Mouse (Mus musculus): ENCODE measurements around the gene Ptger3. TPM values are rescaled to one million over a fixed set of nuclear protein-coding genes. Genes with fewer than 3 reads are reported as not detected.

Gene Ptger3
- total RNA-seq, 2 experiments from 2014 or later: 6.0 to 6.5 TPM

DNA sequence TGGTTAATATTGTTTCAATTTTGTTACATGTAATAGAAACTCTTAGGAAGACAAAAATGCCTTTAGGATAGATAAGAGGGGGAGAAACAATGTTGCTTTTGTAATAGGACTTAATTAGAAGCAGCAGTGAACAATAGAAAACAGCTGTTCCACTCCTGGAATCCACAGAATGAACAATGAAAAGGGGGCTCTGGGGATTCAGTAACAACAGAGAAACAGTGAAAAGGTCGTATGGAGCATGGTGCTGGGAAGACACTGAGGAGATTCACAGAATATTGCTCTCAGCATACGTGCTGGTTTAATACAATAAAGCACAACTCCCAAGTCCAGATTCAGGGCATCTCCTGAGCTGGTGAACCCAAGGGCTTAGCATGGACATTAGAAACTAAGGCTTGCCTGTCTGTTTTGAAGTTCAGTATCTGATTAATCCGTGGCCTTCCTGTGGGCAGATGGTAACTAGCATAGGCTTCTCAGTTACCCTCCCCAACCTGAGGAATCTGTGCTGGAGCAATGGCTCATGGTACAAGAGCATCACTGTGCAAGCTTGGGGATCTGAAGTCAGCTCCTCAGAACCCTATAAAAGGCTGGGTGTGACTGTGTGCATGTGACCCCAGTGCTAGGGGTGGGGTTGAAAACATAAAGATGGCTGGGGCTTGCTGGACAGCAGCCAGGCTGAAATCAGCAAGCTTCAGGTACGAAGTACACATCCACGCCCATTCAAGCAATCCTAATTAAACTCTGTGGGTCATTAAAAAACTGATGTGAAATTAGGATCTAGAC is 16.1 kb downstream of the Ptger3 start:
- no peak for DNase-seq (ENCODE audit: low spot score in 2 of 2)

DNA sequence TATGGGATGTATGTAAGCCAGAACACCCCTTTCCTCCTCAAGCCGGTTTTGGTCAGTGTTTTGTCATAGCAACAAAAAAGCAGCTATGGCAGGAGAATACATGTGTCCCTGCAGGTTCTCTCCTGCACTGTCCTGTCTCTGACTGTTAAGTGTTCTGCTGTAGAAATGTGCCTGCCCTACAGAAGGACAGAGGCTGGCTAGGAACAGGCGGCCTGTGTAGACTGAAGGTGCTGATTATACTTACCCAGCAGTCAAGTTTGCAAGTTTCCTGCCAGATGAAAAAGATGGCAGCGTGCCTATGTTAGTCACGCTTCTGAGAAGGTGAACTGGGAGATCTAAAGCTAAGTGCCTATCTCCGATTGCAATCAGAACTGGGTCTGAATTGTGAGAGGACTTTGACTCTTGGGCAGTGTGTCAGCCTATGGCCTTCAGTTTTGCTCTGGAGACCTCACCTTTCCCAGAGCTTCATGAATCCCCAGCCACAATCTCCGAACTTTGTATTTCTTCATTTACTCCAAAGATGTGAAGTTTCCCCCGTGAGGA is 31.2 kb downstream of the Ptger3 start:
- no peak for DNase-seq (ENCODE audit: low spot score in 2 of 2)

DNA sequence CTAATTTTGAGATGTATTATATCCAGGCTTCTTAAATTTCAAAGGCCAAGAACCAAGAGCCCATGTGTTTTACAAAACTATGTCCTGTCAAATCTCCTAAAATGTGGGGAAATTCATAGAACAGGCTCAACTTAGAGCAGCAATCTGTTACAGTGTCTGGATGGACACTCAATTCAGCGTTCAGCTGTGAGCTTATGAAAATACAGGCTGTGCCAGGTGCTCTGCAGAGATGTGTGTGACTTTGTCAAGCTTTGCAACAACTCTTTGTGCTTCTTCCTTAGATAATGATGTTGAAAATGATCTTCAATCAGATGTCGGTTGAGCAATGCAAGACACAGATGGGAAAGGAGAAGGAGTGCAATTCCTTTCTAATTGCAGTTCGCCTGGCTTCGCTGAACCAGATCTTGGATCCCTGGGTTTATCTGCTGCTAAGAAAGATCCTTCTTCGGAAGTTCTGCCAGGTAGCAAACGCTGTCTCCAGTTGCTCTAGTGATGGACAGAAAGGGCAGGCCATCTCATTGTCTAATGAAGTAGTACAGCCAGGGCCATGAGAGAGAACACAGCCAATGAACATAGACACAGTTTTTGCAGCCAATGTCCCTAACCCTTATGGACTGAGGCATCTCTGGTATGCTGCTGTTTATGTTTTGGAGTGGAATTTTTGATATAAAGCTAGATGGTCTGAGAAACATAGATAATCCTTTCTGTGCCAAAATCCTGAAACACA is 38.2 kb downstream of the Ptger3 start:
- no peak for DNase-seq (ENCODE audit: low spot score in 2 of 2)

DNA sequence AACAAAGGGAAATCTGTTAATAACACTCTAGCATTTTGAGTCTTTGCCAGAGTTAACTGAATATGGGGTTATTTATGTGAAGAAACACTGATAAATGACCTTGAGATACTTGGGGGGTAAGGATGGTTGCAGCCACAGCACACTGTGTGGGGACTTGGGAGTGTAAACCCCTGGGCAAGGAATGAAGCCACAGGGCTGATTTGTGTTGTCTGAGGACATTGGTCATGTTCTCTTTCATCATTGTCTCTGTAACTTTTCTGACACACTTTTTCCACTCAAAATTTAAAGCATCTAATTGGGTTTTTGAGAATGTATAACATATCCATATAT is 38.7 kb downstream of the Ptger3 start:
- DNase-seq (ENCODE audit: low spot score in 2 of 2): no peak

DNA sequence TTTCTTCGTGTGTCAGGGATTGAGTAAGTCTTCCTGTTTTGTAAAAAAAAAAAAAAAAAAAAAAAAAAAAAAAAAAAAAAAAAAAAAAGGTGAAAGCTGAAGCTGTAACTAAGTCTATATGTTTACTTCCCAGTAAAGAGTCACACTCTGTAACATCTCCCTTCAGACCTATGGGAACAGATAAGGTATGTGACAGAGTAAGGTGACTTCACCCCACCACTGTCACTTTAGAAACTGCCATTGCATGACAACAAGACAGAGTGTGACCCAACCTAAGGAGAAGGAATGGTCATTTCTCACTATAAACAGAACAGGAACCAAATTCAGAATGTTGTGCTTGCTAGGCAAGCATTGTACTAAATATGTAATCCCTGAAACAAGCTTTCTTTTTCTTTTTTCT is 46.9 kb downstream of the Ptger3 start:
- no peak for DNase-seq (ENCODE audit: low spot score in 2 of 2)

DNA sequence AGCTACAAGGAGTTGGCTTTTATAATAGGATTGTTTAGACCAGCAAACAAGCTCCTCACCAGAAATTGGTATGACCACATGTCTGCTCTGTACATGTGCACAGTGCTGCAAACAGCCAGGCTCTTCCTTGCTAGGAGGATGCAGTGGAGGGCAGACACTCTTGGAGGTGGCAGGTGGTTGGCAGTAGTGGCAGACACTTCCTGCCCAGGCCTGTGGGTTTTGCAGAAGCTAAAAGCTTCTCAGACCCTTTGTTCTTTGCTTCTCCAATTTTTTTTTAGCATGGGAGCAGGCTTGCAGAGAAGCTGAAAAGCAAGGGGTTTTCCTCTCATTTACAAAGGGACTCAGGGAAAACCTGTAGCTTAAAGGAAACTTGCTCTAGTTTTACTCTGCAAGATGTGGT is 50.3 kb downstream of the Ptger3 start:
- no peak for DNase-seq (ENCODE audit: low spot score in 2 of 2)

DNA sequence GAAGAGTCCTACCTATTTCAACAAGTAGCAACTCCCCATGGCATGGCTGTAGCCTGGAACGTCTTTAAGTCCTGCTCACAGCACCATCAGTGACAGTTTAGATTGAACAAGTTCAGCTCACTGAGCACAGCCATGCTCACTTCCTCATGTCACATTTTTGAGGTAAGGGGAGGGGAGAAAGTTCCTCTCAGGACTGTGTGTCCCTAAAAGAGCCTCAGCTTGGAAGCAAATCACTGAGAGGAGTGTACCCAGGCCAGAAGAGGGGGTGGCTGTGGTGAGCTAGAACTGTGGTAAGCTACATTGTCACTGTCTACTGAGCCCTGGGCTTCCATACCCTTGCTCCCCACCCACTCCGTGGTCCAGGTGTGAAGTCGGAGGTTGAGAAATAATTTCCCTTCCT is 60.7 kb downstream of the Ptger3 start:
- no peak for DNase-seq (ENCODE audit: low spot score in 2 of 2)

DNA sequence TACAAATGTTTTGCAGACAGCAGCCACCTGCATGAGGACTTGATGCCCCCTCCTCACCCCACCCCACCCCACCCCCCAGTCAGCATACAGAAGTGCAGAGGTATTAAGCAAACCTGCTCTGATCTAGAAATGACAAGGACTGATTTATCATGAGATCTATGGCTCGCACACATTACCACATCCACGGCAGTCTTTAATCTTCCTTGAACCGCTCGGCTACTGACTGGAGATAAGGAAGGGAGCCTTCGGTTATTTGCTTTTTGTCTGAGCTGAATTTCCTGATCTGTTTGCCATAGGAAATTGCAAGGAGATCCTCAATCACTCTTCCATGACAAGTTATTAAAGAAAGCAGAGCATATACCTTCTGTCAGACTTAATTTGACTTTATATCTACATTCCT is 64.0 kb downstream of the Ptger3 start:
- no peak for DNase-seq (ENCODE audit: low spot score in 2 of 2)

DNA sequence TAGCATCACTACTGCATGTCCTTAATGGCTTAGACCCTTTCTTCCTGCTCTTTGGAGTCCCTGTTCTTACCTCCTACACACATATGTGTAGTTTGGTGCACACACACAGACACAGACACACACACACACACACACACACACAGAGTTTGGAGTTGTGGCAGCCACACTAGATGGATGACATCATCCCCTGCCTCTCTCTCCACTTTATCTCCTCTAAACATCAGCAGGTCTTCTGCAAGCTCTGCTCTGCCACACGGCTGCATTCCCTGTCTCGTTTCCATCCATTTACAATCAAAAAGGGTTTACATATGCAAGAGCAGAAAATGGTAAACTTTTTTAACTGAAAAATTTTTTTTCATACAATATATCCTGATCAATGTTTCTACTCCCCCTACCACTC is 64.7 kb downstream of the Ptger3 start:
- DNase-seq (ENCODE audit: low spot score in 2 of 2): no peak

DNA sequence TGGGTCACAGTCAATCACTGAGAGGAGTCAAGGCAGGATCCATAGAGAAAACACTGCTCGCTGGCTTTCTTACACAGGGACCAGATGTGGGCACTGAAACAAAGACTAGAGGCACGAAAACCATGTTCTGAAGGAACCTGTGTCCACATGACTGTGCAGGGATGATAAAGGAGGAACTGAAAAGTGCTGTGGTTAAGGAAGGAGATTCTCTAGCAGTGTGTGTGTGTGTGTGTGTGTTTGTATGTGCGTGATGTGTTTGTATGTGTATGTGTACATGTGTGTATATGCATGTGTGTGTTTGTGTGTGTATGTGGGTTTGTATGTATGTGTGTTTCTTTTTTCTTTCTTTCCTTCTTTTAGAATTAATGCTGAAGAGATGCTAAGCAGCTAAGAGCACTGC is 67.7 kb downstream of the Ptger3 start:
- no peak for DNase-seq (ENCODE audit: low spot score in 2 of 2)

DNA sequence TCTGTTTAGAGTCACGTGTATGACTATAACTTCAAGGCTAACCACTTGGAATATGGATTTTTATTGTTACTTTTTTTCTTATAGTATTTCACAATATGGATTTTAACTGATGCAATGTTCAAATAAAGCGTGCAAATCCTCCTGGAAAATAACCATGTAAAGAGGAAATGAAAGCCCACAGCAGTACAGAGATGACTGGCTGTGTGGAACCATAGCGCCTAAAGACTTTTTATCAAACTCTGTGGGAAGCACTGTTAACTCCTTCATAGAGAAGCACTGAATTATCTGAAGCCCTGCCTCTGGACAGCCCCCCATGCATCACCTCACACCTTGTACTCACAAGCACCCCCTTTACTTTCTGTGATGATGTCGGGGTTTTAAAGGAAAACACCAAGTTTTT is 69.0 kb downstream of the Ptger3 start:
- no peak for DNase-seq (ENCODE audit: low spot score in 2 of 2)

DNA sequence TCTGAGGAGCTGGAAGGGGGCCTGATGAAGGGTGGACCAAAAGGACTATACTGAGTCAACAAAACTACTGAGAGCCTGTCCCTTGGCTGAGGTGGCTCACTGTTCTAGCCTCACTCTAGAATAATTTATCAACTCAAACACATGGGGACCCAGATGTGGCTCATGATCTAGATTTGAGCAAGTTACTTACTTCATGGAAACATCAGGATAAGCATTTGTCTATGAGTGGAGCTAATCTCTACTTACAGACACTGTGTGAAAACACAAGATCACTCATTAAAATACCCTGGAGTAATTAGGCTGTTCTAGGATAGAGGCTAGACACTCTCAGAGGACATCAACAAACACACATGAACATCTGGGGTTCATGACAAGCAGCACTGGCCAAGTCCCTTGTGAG is 70.2 kb downstream of the Ptger3 start:
- DNase-seq (ENCODE audit: low spot score in 2 of 2): no peak

DNA sequence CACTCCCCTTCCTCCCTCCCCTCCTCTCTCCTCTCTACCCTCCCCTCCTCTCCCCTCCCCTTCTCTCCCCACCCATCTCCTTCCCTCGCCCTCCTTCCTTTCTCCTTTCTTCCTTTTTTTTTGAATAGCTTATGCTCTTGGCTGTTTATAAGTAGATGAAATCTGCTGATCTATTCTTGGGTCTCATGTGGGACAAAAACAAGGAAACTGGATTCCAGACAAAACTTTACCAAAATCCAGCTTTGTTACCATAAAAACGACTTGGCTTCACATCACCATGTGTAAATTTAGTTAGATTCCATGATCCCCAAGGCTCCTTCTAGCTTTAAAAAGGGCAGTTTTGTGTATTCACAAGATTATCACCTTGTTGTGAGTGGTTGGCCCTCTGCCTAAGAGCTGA is 70.6 kb downstream of the Ptger3 start:
- DNase-seq (ENCODE audit: low spot score in 2 of 2): no peak

DNA sequence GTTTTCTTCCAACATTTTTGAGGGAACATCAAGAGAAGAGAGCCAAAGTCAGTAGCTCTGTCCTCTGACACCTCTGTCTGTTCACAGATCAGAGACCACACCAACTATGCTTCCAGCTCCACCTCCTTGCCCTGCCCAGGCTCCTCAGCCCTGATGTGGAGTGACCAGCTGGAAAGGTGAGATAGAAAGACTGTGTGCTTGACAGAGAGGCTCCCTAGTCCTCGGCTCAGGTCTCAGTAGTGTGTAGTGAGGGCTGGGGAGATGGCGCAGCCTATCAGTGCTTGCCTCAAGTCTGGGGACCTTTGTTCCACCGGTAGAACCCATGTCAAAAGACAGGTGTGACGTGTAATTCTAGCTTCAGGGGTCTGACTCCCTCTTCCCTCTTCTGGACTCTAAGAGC is 74.9 kb downstream of the Ptger3 start:
- no peak for DNase-seq (ENCODE audit: low spot score in 2 of 2)

DNA sequence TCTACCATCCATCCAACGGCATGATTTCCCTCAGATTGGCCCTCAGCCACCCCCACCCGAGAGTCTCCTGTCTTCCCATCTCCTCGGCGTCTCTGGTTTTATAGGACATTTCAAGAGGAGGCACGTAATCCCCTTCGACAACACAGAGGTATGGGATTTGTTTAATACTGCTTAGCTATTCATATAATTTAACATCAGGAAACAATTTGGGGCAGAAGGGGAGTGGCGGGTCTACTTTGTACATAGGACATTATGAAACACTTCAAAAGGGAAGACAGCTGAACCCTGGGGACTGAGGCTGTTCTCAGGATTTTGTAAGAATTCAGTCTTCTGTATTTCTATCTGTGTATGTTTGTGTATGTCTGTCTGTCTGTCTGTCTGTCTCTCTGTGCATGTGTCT is 94.9 kb downstream of the Ptger3 start:
- DNase-seq (ENCODE audit: low spot score in 2 of 2): no peak

DNA sequence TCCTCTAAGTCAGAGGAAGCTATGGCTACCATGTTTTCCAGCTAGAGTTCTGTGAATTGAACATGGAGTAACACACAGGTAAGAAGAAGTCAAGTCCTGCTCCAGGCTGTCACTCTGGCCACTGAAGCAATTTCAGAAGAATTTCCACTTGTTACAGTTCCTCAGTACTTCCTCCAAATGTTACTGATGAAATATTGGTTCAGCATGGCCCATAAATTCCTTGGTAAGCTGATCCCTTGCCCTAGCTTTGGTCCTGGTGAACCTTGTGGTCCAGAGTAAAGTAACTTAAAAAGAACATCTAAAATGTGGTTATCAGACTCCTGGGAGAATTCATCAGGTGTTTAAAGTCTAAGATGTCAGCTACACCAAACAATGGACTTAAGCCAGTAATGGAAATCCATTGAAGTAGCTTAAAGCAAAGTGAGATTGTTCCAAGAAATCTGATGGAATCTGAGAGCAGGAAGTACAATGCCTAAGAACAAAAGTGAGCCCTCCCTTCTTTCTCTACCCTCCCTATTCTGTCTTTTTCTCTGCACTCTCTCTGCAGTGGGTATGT is 97.9 kb downstream of the Ptger3 start:
- no peak for DNase-seq (ENCODE audit: low spot score in 2 of 2)

DNA sequence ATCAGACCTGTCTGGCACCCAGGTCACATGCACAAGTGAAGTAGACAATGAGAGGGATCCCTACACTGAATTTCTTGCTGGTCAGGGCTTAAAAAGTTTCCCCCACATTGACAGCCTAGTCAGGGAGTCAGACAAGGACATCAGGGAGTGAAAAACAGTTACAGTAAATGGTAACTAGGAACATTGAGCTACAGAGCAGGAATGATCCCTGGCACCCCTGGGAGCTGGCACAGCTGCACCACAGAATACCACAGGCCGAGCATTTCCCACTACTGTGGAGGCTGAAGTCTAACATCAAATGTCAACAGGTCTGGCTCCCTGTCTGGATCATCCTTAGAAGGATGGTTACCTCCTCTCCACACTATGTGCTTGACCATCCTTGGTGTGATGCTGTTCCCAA is 98.8 kb downstream of the Ptger3 start:
- DNase-seq (ENCODE audit: low spot score in 2 of 2): no peak

DNA sequence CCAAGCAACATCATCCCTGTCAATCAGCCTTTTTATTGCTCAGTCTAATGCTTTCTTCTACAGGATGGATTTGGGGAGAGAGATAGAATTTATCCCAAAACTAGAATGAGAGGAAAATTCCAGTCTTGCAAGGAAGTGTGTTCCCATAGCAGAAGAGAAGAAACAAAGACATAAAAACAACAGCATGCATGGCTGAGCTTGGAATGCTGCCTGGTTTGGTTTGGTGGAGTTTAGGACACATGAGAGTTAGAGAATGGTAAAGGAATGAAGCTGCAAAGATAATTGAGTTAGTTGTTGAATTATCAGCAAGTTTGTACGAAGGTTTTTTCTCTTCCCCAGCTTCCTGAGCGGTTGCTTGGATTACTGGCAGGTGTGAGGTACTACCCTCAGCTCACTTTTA is 99.5 kb downstream of the Ptger3 start:
- DNase-seq (ENCODE audit: low spot score in 2 of 2): no peak

DNA sequence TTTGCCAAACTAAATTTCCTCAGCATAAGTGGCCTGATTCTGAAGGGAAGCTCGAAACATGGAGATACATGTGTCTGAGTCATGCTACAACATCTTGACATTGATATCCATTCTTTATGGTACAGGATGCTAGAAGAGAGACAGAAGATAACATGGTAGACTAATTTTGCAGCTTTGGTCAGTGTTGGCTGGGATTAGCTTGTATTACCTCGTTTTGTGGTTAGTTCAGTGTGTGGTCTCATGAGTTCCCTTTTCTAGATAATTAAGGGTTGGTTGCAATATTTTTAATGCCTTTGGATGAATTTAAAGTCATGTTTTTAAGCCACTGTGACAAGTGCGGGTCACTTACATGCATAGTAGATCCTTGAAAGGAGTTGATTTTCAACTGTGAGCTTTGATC is 119.4 kb downstream of the Ptger3 start:
- no peak for DNase-seq (ENCODE audit: low spot score in 2 of 2)

DNA sequence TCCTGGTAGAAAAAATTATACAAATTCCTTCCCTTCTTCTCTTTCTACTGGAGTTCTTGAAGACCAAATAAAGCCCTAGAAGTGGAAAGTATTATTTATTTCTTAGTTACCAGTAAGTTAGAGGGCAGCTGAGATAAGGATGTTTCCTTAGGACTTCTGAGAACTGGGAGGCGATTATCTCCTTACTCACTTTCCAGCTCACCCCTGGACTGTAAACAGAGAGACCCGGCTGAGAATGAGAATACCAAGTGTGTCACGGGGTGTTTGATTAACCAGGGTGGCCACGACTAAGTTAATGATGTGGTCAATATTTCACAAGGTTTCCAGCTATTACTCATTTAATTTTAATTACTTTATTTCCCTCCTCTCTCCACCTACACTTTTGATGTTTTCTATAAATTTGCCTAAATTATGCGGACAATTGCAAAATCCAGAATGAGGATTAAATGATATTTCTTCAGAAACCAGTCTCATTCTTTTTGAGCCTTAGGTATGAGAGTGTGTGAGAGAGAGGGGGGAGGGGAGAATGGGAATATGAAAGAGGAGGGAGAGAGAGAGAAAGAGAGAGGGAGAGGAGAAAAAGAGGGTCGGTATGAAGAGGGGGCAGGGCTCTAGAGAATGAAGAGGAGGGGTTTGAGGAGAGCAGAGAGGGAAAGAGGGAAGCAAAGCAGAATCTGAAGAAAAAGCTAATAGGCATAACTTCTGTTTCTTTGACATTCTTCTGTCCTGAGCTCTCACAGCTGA is 121.9 kb downstream of the Ptger3 start:
- no peak for DNase-seq (ENCODE audit: low spot score in 2 of 2)
